Mouse (Mus musculus) gonadal fat pad, adult 2 months (tissue): ENCODE measurements at regions not wholly inside any gene's neighbourhood (a gene's known extent, or its start where the extent isn't known, plus 50 kb on each side); places are given as distances from the start of the nearest gene placed in this dataset.

Source experiments
- DNase-seq: peaks from one replicate; pipeline ENCODE4 v3.0.0-alpha.2; 2012; ENCODE audit warnings: low read depth

DNA sequence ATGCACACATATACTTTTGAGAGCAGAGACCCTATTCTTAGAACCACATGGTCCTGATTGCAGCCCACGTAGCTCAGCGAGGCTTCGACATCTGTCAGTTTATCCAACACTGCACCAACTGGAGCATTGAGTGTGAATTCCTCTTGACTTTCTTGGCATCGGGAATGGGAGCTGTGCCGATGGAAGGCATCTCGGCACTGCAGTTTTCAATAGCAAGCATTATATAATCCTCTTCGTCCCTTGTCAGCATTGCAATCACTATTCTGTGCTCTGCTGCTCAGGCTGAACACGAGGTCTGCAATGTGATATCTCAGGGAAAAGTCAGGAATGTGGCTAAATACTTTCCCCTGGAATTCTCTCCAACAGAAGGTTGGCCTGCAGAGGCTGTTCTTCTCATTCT is 224.6 kb downstream of the Lnpk start:
- no peak for DNase-seq

DNA sequence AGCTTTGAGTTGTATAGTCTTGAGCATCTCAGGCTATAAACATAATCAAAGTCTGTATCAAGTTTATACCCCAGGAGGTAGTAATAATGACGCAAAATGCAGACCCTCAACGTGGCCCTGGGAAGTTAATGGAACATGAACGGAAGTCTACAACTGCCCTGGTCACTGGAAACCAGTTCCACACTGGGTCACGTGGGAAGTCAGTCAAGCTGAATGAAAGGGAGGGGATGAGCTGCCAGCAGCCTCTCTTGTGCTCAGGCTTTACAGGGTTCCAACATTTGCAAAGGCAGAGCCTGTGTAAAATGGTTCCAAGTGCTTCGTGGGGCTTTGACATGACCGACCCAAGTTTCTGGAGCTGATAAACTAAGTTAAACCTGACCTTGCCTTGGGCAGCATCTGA is 229.4 kb downstream of the Lnpk start:
- no peak for DNase-seq

DNA sequence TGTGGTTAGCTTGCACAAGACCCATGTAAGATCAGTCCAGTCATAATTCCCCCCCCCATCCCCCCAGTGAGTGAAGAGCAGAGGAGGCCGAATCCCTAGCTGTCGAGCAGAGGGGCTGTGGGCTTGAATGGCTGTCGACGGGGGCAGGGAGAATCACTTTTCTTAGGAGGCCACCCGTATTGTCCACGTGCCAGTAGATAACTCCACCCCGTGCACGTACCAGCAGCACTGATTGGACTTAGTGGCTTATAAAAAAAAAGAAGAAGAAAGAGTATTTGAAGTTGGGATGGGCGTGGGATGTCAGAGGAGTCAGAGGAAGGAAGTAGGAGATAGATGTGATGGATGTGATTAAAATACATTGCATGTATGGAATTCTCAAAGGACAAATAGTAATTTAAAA is 272.9 kb downstream of the Lnpk start:
- DNase-seq = no peak

DNA sequence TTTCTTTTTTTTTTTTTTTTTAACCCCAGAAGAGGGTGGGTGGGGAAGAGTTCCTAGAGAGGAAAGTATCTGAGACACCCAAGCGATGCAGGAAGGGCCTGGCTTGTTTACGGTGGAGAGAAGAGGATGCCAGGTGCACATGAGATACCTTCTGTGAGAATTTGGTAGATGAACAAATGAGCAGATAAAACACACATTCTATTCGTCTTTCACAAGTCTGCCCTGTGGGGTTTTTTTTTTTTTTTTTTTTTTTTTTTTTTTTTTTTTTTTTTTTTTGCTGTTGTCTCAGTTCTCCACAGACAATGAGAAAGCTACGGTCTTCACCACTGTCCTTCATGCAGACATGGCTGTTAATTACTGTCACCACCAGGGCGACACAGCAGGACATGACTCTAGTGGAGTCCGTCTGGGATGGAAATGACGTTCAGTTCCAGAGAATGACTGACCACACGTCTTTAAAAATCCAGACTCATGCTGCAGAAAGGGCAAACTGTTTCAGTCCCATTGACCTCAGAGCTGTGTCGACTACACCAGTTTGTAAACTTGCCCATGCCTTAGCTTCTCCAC is 278.3 kb downstream of the Lnpk start:
- no peak for DNase-seq

DNA sequence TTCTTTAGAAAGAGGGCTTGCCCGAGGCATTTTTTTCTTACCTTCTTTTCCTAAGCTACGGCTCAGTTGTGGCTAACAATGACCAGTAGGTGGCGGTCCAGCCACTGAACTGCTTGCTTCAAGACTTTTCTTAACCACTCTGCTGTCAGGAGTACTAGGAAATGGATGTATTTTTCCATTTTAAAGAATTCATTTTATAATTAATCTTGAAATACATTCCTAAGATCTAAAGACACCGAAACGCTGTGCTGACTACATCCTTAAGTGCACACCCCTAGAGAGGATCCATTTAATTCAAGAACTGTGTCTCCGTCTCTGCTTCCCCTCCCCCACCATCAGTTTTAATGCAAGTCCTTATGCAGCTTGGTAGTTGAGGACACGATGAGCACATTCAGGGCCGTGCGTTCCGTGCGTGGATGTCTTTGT is 278.9 kb downstream of the Lnpk start:
- DNase-seq = no peak

DNA sequence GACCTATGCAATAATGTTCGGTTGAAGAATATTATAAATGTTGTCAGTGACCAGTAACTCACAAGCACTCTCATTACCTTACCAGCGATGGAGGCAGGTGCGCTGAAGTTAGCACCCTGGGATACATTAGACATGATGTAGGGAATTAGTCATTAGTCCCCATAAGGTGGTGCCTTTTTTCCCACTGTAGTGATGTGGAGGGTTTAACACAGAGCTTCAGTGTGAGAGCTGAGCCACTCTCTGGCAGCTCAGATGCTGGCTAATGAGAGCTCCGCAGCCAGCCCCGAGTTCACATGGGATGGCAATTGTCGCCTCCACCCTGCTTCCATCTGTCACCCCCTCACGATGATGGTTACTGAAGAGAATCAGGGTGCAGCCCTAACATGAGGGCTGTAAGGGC is 286.6 kb downstream of the Lnpk start:
- DNase-seq = no peak

DNA sequence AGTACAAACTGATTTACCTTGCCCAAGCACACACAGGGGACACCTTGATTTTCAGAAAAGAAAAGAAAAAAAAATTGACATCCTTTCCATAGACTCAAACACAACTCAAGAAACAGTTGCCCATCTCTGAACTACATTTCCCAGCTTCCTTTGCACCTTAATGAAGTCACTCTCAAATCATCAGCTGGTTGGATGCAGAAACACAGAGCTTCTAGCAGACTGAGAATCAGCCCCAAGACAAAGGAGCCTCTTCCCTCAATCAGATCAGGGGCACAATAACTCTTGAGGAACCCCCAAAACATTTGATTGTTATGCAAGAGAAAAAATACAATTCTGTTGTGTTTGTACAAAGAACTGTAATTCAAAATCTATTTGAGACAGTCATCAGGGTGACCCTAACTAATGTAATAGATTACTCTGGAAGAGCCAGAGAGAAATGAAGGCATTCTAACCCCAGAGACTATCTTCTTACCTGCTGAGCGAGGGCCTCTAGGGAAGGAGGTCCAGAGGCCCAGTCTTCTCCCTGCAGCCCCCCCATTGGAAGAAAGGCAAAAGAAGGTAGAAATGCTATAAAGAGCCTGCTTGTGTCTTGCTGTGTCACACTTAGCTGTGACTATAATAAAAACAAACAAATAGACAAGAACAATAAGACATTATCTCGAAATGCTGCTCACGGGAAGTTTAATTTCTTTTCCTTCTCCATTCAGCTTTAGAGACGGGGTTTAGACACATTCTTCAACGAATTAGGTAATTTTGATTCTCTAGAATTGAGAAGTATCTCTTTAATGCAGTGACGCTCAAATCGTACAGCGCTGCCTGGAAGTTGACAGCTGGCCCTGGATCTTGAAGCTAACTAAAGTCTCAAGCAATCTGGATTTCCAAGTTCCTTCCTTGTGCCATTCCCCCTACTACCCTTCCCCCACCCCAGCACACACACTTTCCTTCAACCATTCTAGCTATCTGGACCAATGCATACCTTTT is 287.5 kb downstream of the Lnpk start:
- no peak for DNase-seq

DNA sequence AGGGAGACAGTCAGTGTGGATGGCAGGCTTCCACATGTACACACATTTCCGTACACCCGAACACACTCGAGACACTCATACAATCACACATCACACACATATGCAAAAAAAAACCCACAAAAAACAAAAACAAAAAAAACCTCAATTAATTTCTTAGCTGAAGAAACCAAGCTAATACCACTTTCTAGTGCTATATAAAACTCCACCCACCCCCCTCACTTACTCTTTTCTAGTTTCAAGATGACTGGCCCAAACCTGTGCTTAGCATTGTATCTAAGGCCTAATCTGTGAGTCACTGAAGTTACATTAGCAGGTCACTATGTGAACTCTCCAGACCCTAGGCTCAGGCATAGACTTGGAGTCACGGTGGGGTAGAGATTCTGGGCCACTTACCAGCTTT is 293.6 kb downstream of the Lnpk start:
- DNase-seq = no peak

DNA sequence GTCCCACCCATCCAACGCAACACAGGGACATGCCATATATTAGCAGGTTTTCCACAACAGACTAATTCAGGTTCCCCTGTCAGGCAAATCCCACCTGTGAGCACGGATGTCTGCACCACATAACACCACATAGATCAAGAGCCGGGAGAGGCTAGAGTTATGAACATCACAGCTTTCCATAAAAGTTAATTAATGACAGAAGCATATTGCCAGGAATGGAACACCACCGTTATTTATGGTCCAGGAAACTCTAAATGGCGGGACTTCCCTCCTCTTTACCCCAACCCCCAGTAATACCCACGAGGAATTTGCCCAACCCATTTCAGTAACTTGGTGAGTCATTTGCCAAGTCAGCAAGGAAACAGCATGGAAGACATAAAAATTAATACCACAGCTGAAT is 314.3 kb downstream of the Lnpk start:
- no peak for DNase-seq

DNA sequence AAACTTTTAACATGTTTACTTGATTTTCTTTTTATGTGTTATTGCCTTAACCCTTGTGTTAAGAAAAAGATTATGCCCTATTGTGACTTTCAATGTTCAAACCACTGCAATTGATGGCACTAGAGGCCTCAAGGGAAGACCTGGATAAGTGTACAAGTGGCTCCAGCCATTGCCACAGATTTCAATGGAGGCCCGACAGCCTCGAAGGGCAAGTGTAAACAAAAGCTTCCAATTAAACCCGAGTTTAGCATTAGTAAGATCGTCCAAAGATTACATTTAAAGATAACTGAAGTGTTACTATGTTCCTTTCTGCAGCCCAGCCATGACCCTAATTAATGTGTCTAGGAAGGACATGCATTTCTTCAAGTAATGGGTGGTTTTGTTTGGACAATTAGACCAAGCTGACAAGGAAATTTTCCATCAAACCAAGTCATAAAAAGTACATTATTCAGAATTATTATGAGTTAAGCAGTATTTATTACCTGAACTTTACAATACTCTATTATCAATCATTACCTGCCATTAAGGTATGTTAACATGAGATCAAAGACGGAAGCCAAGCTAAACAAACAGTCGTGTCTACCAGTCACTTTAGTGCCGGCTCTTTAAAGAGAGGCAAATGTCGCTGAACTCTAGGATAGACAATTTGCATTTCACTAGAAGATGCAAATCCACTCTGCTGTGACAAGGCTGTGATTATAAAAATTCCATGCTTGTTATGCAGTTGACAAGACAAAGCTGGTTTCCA is 322.0 kb downstream of the Lnpk start:
- no peak for DNase-seq

DNA sequence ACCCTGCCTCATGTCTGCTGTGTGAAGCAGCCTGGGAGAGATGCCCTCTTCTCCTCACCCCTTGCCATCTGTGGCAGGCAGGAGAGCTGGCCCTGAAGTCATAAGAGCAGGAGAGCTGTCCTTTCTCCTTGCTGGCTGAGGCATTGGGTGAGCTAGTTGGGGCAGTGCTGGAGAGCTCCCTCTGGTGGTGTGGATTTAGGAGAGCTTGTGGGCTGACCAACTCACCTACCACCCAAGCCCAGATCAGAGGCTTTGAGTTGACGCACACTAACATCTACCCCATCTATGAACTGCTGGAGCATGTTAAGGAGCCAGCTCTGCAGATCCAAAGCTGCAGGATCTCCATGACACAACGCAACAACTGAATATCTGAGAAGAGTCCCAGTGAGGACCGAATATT is 331.7 kb downstream of the Lnpk start:
- no peak for DNase-seq

DNA sequence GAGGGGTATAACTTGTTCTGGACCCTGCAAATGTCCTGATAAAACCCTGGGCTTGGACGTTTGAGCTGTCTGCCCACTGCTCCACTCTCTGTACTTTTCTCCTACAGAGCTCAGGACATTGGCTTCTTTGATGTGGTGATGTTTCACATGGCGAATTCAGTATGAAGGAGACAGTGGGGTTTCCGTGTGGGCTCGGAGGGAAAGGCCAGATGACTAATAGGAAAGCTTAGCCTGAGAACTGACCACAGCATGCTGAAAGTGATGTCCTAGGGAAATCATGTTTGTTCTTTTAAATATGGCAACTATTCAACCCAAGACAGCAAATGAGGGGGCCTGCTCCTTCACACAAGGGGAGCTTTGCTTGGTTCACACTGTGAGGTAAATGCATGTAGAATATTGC is 332.6 kb downstream of the Lnpk start:
- no peak for DNase-seq

DNA sequence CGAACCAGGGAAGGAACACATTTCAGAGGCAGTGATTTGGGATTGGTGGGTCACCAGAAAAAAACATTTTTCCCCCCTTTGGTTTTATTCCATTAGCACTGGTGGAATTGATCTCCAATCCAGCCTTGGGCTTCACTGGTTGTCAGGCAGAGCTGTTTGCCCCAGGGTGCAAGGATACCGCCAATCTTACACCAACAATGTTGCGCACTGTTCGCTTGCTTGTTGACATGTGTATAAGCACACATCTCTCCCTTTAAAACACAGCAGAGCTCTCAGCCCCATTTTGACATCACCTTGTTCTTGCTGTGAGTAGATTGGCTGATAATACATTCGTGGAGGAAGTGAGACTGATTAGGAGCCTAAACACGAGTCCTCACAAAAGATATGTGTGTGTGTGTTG is 333.1 kb upstream of the Atp5g3 start:
- no peak for DNase-seq

DNA sequence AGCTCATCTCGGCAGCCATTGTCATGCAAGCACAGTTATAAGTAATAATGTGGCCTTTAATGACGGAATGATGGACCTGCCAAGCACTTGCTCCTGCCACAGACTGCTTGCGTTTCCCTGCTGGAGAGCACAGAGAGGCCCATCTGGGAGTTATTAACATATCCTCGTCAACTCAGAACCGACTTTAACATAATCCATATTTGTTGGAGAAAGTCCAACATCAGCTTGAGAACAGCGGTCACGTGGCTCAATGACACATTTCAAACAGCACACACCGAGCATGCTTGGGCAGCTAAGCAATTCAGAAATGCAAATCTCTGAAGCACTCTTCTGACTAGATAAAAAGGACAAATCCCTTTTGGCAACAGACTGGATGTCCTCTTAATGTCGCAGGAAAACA is 332.7 kb upstream of the Atp5g3 start:
- no peak for DNase-seq

DNA sequence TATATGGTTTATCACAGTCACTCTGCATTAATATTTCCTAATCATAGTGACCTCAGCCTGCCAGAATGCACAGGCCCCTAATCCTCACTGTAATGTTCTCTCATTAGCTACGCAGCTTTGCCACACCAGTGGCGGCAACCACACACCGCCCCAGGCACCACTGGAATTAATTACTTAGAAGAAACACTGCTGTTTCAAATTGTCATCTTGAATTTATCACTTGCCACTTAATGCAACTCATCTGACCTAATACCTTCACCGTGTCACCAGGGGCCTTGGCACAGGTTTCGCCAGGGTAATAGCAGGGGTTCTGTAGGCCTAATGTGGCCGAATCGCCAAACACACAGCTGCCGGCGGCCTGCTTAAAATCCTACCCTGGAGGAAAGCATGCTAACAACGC is 328.5 kb upstream of the Atp5g3 start:
- no peak for DNase-seq

DNA sequence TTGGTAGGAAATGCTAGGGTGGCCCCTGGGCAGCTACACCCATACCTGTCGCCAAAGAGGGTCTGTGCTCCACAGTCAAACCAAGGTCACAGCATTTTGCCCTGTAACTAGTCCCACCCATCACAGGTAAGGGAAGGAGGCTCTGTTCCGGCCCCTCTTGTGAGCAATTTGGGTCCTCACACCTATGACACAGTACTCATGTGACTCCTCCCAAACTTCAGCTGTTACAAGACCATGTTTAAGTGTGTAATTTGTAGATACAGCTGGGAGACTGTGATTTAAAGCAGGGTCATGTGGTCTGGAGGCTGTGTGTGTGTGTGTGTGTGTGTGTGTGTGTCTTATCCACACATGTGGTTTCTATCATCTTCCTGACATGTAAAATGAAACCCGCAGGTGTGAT is 306.3 kb upstream of the Atp5g3 start:
- DNase-seq = no peak

DNA sequence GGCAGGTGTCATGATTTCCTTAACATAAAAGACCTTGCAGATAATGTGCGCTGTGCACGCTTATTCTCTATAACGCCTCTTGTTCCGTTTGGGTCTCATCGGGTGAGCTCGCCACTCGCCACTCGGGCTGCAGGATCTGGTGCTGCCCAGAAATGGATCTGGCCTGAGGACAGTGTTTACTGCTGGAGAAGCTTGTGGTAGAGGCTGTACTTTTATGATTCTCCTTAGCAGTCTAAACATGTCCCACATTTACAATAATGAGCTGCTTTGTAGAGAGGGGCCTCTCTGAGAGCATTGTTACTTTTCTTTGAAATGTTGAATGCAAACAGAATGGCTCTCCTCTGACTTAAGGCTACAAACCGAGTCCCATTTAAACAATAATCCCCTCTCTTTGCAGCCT is 299.1 kb upstream of the Atp5g3 start:
- DNase-seq = no peak

DNA sequence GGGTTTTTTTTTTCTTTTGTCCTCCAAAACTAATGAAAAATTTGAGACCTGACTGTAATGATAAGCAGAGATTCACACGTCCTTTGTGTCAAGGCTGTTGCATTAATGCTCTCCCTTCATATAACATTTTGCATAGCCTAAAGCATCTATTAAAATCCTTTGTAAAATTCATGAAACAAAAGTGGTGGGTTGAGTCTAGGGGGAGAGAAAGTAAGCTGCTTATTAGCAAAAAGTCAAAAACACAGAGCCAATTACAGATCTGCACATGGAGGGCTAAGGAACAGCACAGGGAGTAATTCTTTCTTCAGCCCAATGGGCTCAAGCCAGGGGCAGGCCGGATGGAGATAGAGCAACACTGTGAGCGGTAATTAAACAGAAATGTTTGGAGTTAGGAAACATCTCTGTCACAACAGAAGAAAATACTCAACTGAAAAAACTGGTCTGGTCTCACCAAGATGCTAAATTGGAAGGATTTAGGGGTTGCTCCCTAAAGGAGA is 298.3 kb upstream of the Atp5g3 start:
- DNase-seq = no peak

DNA sequence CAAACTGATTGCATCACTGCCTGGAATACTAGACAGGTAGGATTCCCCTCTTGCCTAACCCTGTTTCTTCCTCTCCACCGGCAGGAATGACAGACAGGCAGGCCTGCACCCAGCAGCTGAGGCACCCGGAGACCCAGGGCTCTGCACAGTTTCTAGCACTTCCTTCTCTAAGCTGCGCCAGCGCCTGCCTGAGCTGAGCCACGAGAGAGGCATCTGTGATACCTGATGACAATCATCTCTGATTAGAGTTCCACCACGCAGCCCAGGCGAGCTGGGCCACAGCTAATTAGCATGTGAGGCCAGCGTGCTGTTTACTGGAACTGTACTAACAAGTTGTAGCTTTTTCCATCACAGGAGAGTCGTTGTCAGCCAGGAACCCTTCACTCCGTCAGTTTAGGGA is 296.3 kb upstream of the Atp5g3 start:
- no peak for DNase-seq

DNA sequence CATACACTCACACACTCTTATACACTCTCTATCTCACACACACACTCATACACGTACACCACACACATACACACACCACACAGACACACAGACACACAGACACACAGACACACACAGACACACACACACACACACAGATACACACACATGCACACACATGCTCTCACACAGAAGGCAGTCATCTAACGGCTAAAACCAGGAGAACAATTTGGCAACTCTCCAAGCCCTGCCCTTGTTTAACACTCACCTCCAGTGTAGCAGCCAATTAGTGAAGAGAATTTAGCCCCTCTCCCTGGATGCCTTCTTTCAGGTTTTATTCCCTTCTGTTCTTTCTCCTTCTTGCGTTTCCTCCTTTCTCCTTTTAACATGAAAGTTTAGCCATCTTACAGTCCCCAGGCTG is 291.6 kb upstream of the Atp5g3 start:
- DNase-seq = no peak

DNA sequence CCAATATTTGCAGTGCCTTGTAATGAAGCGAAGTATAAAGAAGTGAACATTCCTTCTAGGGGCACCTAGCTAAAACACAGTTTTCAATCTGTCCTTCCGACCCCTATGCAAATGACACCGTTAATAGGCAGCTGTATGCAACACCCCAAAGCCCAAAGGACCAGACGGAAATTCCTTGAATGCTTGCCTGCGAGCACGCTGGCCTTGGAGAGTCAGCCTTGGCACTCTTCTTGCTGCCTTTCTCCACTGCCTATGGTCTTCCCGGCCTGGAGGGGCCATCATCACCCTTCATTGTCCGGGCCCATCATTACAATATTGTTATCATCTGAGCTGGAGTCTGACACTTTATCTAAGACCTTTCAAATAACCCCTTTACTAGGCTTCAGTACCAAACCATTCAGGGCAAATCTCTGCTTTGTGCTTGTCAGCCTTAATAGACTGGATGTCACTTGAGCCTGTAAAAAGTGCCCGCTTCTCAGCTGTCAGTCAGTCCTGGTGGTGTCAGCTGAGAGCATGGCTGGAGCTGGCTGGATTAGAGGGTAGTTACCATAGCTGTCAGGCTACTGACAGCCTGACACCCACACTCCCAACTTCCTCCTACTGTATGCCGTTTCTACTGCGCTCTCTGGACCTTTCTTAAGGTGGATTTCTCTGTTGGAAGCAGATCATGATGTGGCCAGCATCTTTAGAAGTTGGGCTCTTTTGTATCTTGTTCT is 290.6 kb upstream of the Atp5g3 start:
- DNase-seq = no peak

DNA sequence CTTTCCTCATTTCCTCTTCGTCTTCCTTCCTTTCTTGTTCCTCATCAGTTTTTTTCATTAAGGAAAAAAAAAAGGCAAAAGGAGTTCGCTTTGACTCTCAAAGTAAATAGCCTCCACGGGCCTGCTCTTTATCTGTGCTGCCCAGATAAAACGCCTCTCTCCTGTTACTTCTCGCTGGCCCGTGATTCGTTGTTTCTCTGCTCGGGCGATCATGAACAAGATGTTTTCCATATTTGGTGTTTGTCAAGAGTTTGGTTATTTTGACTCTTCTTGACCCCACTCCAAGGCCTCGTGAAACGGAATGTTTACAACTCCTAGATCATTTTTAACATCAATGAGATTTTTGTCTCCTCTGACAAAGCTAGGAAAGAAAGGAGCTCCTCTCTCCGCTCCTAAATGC is 288.4 kb upstream of the Atp5g3 start:
- no peak for DNase-seq
